19 mouse cellular contexts compared by ENCODE assay signal in genomic region chr8:95128750-95129260, GRCm38 (mm10). TPM values are rescaled to one million over a fixed set of nuclear protein-coding genes. Genes with fewer than 3 reads are reported as not detected.
DNase-seq lines count a peak whose midpoint lies in the region; ATAC-seq and TF ChIP-seq lines count a peak whose summit lies in the region.
"Had no signal": no experiment of that assay in that cellular context is flagged by ENCODE, and none has a peak within 500 bp of the region (broad histone marks: within the 10 kb centered on the region; RNA-seq: fewer than 3 reads in every experiment).

No protein-coding gene starts in this region.

- no peak overlapping the region for H3K4me3 ChIP-seq in kidney, adult 2 months (ENCODE audit: insufficient read depth, low read depth, low read length)
- H3K4me3 ChIP-seq in kidney, embryonic 15.5 days (replicated peaks) = no peak overlapping the region
- no peak overlapping the region for H3K4me3 ChIP-seq in limb, embryonic 15.5 days
- H3K4me3 ChIP-seq in limb, embryonic 10.5 days = no peak overlapping the region
- H3K4me3 ChIP-seq in intestine, embryonic 16.5 days (ENCODE audit: low read length) = no peak overlapping the region
- no peak overlapping the region for H3K4me3 ChIP-seq in midbrain, embryonic 11.5 days (ENCODE audit: low read depth, low read length)
- H3K4me3 ChIP-seq: embryonic facial prominence, embryonic 12.5 days; forebrain, embryonic 15.5 days; heart, embryonic 12.5 days; hindbrain, embryonic 10.5 days had no signal

- no peaks in the 10 kb centered on the region for H3K9me3 ChIP-seq in kidney, embryonic 15.5 days (replicated peaks)
- H3K9me3 ChIP-seq in limb, embryonic 15.5 days = no peaks in the 10 kb centered on the region
- H3K9me3 ChIP-seq in limb, embryonic 10.5 days (replicated peaks) = no peaks in the 10 kb centered on the region
- no peaks in the 10 kb centered on the region for H3K9me3 ChIP-seq in intestine, embryonic 16.5 days (ENCODE audit: control insufficient read depth, low read length)
- H3K9me3 ChIP-seq in midbrain, embryonic 11.5 days (ENCODE audit: control insufficient read depth, low read length) = no peaks in the 10 kb centered on the region
- H3K9me3 ChIP-seq: embryonic facial prominence, embryonic 12.5 days; forebrain, embryonic 15.5 days; heart, embryonic 12.5 days; hindbrain, embryonic 10.5 days had no signal

- H3K4me2 ChIP-seq in kidney, embryonic 15.5 days = no peak overlapping the region
- no peak overlapping the region for H3K4me2 ChIP-seq in limb, embryonic 15.5 days
- H3K4me2 ChIP-seq in intestine, embryonic 16.5 days (ENCODE audit: low read depth, low read length) = no peak overlapping the region
- no peak overlapping the region for H3K4me2 ChIP-seq in midbrain, embryonic 11.5 days
- H3K4me2 ChIP-seq: embryonic facial prominence, embryonic 12.5 days; forebrain, embryonic 15.5 days; heart, embryonic 12.5 days; hindbrain, embryonic 14.5 days had no signal

- WGBS in kidney, adult 2 months = 68% methylated on average over 11 of the region's 11 CpGs
- WGBS in kidney, embryonic 15.5 days = 85% methylated on average over 11 of the region's 11 CpGs
- 89% methylated on average over 11 of the region's 11 CpGs for WGBS in limb, embryonic 15.5 days
- 88% methylated on average over 11 of the region's 11 CpGs for WGBS in limb, embryonic 10.5 days
- WGBS in intestine, embryonic 16.5 days = 92% methylated on average over 11 of the region's 11 CpGs
- WGBS in midbrain, embryonic 11.5 days = 90% methylated on average over 11 of the region's 11 CpGs

- H3K4me1 ChIP-seq in kidney, adult 2 months (ENCODE audit: control insufficient read depth, insufficient read depth, low read length) = peaks cover 30% of the 10 kb centered on the region
- peaks cover 24% of the 10 kb centered on the region for H3K4me1 ChIP-seq in kidney, embryonic 15.5 days
- 0 out of 2 replicates have a peak, but pooled peaks cover 3% of the 10 kb centered on the region for H3K4me1 ChIP-seq in limb, embryonic 15.5 days
- H3K4me1 ChIP-seq in limb, embryonic 10.5 days = peaks cover 8% of the 10 kb centered on the region
- peaks cover 8% of the 10 kb centered on the region for H3K4me1 ChIP-seq in intestine, embryonic 16.5 days (ENCODE audit: control insufficient read depth, insufficient read depth, low read length)
- no peaks in the 10 kb centered on the region for H3K4me1 ChIP-seq in midbrain, embryonic 11.5 days (ENCODE audit: control insufficient read depth, insufficient read depth, low read length)
- H3K4me1 ChIP-seq: embryonic facial prominence, embryonic 12.5 days; forebrain, embryonic 15.5 days had no signal

- no peak for TF ChIP-seq POLR2A in kidney, adult 2 months (IDR thresholded peaks at IDR 0.05; ENCODE audit: low read depth, low read length)

- no peak for TF ChIP-seq CTCF in kidney, adult 2 months (conservative IDR thresholded peaks at IDR 0.05; ENCODE audit: insufficient read depth, insufficient read length, low read depth, low read length)

- DNase-seq in kidney, adult 2 months = peak; percentile 64
- no peak for DNase-seq in limb, embryonic 10.5 days (ENCODE audit: low spot score)
- peak; percentile 26 for DNase-seq in adipocyte (ENCODE audit: low spot score)
- DNase-seq in midbrain, embryonic 11.5 days (ENCODE audit: low spot score, missing footprints) = no peak
- DNase-seq: adrenal gland, adult 8-10 months; adrenal gland, postnatal 36 days; cerebellum, adult 11 months; cerebellum, adult 9-10 months; cerebellum, postnatal 25 days; gastrocnemius, postnatal 25 days had no signal

- no peaks in the 10 kb centered on the region for H3K27me3 ChIP-seq in kidney, adult 2 months (replicated peaks; ENCODE audit: control insufficient read depth, insufficient read depth, low read length)
- no peaks in the 10 kb centered on the region for H3K27me3 ChIP-seq in kidney, embryonic 15.5 days
- H3K27me3 ChIP-seq in limb, embryonic 15.5 days = no peaks in the 10 kb centered on the region
- no peaks in the 10 kb centered on the region for H3K27me3 ChIP-seq in limb, embryonic 10.5 days (ENCODE audit: low read depth, poor library complexity, severe bottlenecking)
- H3K27me3 ChIP-seq in intestine, embryonic 16.5 days (replicated peaks; ENCODE audit: control insufficient read depth, insufficient read depth, low read length) = no peaks in the 10 kb centered on the region
- H3K27me3 ChIP-seq in midbrain, embryonic 11.5 days (ENCODE audit: control insufficient read depth, insufficient read depth, low read length) = no peaks in the 10 kb centered on the region
- H3K27me3 ChIP-seq: CH12.LX; embryonic facial prominence, embryonic 12.5 days; forebrain, embryonic 15.5 days; heart, embryonic 12.5 days had no signal

- no peak for ATAC-seq in kidney, embryonic 15.5 days (replicated peaks; ENCODE audit: low FRiP score)
- ATAC-seq in limb, embryonic 15.5 days (ENCODE audit: insufficient number of reproducible peaks, low FRiP score, low TSS enrichment, low read depth) = no peak
- ATAC-seq in intestine, embryonic 16.5 days = no peak
- ATAC-seq in midbrain, embryonic 11.5 days (ENCODE audit: low FRiP score) = no peak
- ATAC-seq: forebrain, embryonic 15.5 days had no signal

- H3K9ac ChIP-seq in kidney, embryonic 15.5 days = no peak overlapping the region
- 0 out of 2 replicates have a peak overlapping the region, but pooled peaks have one; percentile 7 for H3K9ac ChIP-seq in limb, embryonic 15.5 days
- H3K9ac ChIP-seq in intestine, embryonic 16.5 days (ENCODE audit: low read depth, low read length) = 0 out of 2 replicates have a peak overlapping the region, but pooled peaks have one; percentile 19
- H3K9ac ChIP-seq in midbrain, embryonic 11.5 days (ENCODE audit: low read length) = no peak overlapping the region
- H3K9ac ChIP-seq: embryonic facial prominence, embryonic 12.5 days; forebrain, embryonic 15.5 days; heart, embryonic 12.5 days; hindbrain, embryonic 14.5 days had no signal

- no peaks in the 10 kb centered on the region; the same call in 1 of the 2 replicates for H3K36me3 ChIP-seq in kidney, adult 2 months (ENCODE audit: control insufficient read depth, insufficient read depth, low read length)
- H3K36me3 ChIP-seq in kidney, embryonic 15.5 days = peaks cover 56% of the 10 kb centered on the region
- peaks cover 46% of the 10 kb centered on the region for H3K36me3 ChIP-seq in limb, embryonic 15.5 days
- H3K36me3 ChIP-seq in limb, embryonic 10.5 days = peaks cover 13% of the 10 kb centered on the region
- H3K36me3 ChIP-seq in intestine, embryonic 16.5 days (ENCODE audit: control insufficient read depth, insufficient read depth, low read length) = peaks cover 7% of the 10 kb centered on the region
- no peaks in the 10 kb centered on the region for H3K36me3 ChIP-seq in midbrain, embryonic 11.5 days (ENCODE audit: control insufficient read depth, insufficient read depth, low read length)
- H3K36me3 ChIP-seq: forebrain, embryonic 15.5 days; hindbrain, embryonic 10.5 days had no signal

- H3K27ac ChIP-seq in kidney, adult 2 months (ENCODE audit: insufficient read depth, low read depth, low read length) = no peak overlapping the region
- no peak overlapping the region for H3K27ac ChIP-seq in kidney, embryonic 15.5 days
- H3K27ac ChIP-seq in limb, embryonic 15.5 days = no peak overlapping the region
- H3K27ac ChIP-seq in limb, embryonic 10.5 days = no peak overlapping the region
- H3K27ac ChIP-seq in intestine, embryonic 16.5 days (ENCODE audit: low read length) = no peak overlapping the region
- no peak overlapping the region for H3K27ac ChIP-seq in midbrain, embryonic 11.5 days (ENCODE audit: low read depth, low read length)
- H3K27ac ChIP-seq: embryonic facial prominence, embryonic 12.5 days; forebrain, embryonic 15.5 days; hindbrain, embryonic 10.5 days; hindbrain, embryonic 14.5 days had no signal

RNA-seq across cellular contexts. Expression of gene Katnb1, which starts 47.8 kb away (rescaled TPM):
- 22.2 and 23.7 TPM in 2 replicates for polyA plus RNA-seq in kidney, adult 2 months (2012; rRNA removed)
- polyA plus RNA-seq in kidney, embryonic 15.5 days (2015; fragmentation: Nextera tagmentation; extraction: Ambion mirVana) = 27.6 and 29.7 TPM in 2 replicates
- 21.1 and 24.7 TPM in 2 replicates for polyA plus RNA-seq in limb, embryonic 15.5 days (2015; fragmentation: Nextera tagmentation; extraction: Ambion mirVana)
- 29.4 and 33.3 TPM in 2 replicates for polyA plus RNA-seq in limb, embryonic 10.5 days (2016; fragmentation: Nextera tagmentation; extraction: Ambion mirVana)
- 16.7 and 17.8 TPM in 2 replicates for polyA plus RNA-seq in intestine, embryonic 16.5 days (2015; fragmentation: Nextera tagmentation; extraction: Ambion mirVana)
- 27.8 and 30.9 TPM in 2 replicates for polyA plus RNA-seq in midbrain, embryonic 11.5 days (2014; fragmentation: Nextera tagmentation; extraction: Ambion mirVana)

Comparison
In these comparisons a context has a peak if more than half of its experiments do, and no peak if none do; other contexts are left out.
1. DNase-seq: peak in kidney, adult 2 months (single experiment) and adipocyte (single experiment); none in limb, embryonic 10.5 days (single experiment) and midbrain, embryonic 11.5 days (single experiment).
2. H3K9ac ChIP-seq: peak in limb, embryonic 15.5 days (single experiment) and intestine, embryonic 16.5 days (single experiment); none in kidney, embryonic 15.5 days (single experiment) and midbrain, embryonic 11.5 days (single experiment).